Mouse (Mus musculus): Measurements from ENCODE around the gene Map2k4. TPM values are rescaled to one million over a fixed set of nuclear protein-coding genes. Genes with fewer than 3 reads are reported as not detected.

Gene Map2k4
- polyA plus RNA-seq, 1 experiment from 2014 or later = 75.0 TPM

DNA sequence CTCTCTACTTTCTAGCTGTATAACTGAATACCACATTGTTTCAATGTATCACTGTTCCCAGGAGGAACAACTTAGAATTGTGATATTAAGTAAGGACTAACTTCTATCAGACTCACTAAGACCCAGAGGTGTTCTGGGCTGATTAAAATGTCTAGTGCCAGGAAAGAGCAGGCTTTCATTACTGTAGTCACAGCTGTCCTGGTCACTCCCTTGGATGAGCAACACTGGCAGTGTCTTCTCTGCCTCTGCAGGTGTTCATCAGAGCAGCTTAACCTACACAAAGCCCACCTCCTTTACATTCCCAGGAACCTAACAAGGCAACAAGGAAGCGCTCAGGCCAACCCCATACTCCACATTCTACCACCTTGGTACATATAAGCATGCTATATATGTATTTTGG lies 8.5 kb downstream of the Map2k4 start:
- Histone ChIP-seq H3K36me3 (ENCODE audit: control insufficient read depth, insufficient read depth, low read length) (no peaks in the 10 kb centered on the region), H3K4me1 (replicated peaks; ENCODE audit: control insufficient read depth, insufficient read depth, low read length) (0 out of 2 replicates have a peak, but pooled peaks cover 2% of the 10 kb centered on the region), H3K9me3 (ENCODE audit: control insufficient read depth, low read length) (no peaks in the 10 kb centered on the region), H3K9ac (ENCODE audit: low read length) (no peak overlapping the region), H3K27ac (ENCODE audit: low read depth, low read length) (no peak overlapping the region), H3K4me2 (ENCODE audit: low read depth, low read length, severe bottlenecking) (no peak overlapping the region), H3K4me3 (ENCODE audit: low read depth, low read length) (no peak overlapping the region), H3K27me3 (ENCODE audit: control insufficient read depth, insufficient read depth, low read length) (no peaks in the 10 kb centered on the region)
- WGBS = 95% methylated on average over 1 of the region's 1 CpGs
- no peak for ATAC-seq (replicated peaks; ENCODE audit: low FRiP score)
- no peak for DNase-seq (ENCODE audit: low spot score)

DNA sequence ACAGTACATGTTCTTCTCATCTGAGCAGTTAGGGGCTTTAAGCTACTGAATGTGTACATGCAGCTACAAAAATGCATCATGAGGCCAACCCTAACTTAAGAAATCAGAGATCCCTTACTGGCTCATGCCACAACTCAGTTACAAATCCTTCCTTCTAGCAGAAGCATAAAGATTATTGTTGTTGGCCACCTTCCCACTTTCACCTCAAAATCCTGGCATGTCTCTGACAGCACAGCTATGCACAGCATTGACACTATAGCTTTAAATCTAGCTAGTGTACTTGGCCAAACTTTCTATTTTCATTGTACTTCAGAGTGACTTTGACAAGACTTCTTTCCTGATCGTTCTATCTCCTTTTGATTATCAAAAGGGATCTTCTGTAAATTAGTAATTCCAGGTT lies 9.0 kb downstream of the Map2k4 start:
- ATAC-seq (replicated peaks; ENCODE audit: low FRiP score) = no peak
- no peak for DNase-seq (ENCODE audit: low spot score)
- Histone ChIP-seq H3K27me3 (ENCODE audit: control insufficient read depth, insufficient read depth, low read length) (no peaks in the 10 kb centered on the region), H3K36me3 (ENCODE audit: control insufficient read depth, insufficient read depth, low read length) (no peaks in the 10 kb centered on the region), H3K4me3 (ENCODE audit: low read depth, low read length) (no peak overlapping the region), H3K4me1 (replicated peaks; ENCODE audit: control insufficient read depth, insufficient read depth, low read length) (0 out of 2 replicates have a peak, but pooled peaks cover 2% of the 10 kb centered on the region), H3K4me2 (ENCODE audit: low read depth, low read length, severe bottlenecking) (no peak overlapping the region), H3K9ac (ENCODE audit: low read length) (no peak overlapping the region), H3K27ac (ENCODE audit: low read depth, low read length) (no peak overlapping the region), H3K9me3 (ENCODE audit: control insufficient read depth, low read length) (no peaks in the 10 kb centered on the region)
- WGBS = 89% methylated on average over 1 of the region's 1 CpGs

DNA sequence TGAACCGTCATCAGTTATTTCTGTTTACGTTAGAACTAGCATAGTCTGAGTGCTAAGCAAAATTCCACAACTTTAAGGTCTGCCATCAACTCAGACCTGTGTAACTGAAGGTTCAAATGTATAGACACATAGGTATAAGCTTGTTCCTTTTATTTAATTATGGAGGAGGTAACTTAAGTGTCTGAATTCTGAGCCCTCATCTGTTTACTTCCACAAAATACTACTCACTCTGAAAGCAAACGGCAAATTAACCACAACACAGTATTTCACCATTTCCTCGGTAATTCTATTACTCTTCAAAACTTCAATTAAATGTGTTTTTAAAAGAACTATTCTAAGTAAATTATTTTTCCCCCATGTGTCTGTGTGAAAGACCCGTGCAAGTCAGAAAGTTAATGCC lies 10.3 kb downstream of the Map2k4 start:
- Histone ChIP-seq H3K4me3 (ENCODE audit: low read depth, low read length) (no peak overlapping the region), H3K4me1 (replicated peaks; ENCODE audit: control insufficient read depth, insufficient read depth, low read length) (no peaks in the 10 kb centered on the region), H3K36me3 (ENCODE audit: control insufficient read depth, insufficient read depth, low read length) (no peaks in the 10 kb centered on the region), H3K4me2 (ENCODE audit: low read depth, low read length, severe bottlenecking) (no peak overlapping the region), H3K9me3 (ENCODE audit: control insufficient read depth, low read length) (no peaks in the 10 kb centered on the region), H3K27ac (ENCODE audit: low read depth, low read length) (no peak overlapping the region), H3K9ac (ENCODE audit: low read length) (no peak overlapping the region), H3K27me3 (ENCODE audit: control insufficient read depth, insufficient read depth, low read length) (no peaks in the 10 kb centered on the region)
- ATAC-seq (replicated peaks; ENCODE audit: low FRiP score) = no peak
- WGBS = 86% methylated on average over 5 of the region's 5 CpGs
- no peak for DNase-seq (ENCODE audit: low spot score)

DNA sequence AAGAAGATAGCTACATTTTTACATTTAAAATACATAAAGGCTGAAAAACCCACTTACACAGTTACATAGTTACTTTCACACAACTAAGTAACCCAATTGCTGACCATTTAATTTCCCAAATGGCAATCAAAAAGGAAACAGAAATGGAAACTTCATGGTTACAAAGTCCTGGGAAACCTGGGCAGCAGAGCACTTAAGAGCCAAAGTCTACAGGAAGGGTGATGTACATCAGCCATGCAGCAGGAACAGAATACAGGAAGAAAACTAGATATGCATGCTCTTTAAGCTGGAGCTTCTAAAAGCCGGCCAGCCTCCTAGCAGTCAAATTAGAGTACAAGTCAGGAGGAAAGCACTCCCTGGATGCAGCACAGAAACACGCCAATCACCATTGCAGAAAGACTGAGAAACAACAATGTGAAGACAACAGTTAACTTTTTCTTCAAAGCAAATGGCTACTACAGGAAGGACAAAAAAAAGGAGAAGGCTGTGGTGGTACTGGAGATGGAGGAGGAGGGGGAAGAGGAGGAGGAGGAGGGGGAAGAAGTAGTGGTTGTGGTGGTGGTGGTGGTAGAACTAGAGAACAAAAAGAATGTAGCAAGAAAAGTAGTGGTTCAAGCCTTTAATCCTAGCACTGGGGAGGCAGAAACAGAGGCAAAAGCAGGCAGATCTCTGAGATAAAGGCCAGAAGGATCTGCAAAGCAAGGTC lies 11.0 kb downstream of the Map2k4 start:
- Histone ChIP-seq H3K4me3 (ENCODE audit: low read depth, low read length) (no peak overlapping the region), H3K4me1 (replicated peaks; ENCODE audit: control insufficient read depth, insufficient read depth, low read length) (no peaks in the 10 kb centered on the region), H3K36me3 (ENCODE audit: control insufficient read depth, insufficient read depth, low read length) (no peaks in the 10 kb centered on the region), H3K27ac (ENCODE audit: low read depth, low read length) (no peak overlapping the region), H3K9ac (ENCODE audit: low read length) (no peak overlapping the region), H3K27me3 (ENCODE audit: control insufficient read depth, insufficient read depth, low read length) (no peaks in the 10 kb centered on the region), H3K9me3 (ENCODE audit: control insufficient read depth, low read length) (no peaks in the 10 kb centered on the region), H3K4me2 (ENCODE audit: low read depth, low read length, severe bottlenecking) (no peak overlapping the region)
- no peak for DNase-seq (ENCODE audit: low spot score)
- ATAC-seq (replicated peaks; ENCODE audit: low FRiP score) = no peak
- WGBS = 66% methylated on average over 2 of the region's 2 CpGs

- Histone ChIP-seq H3K27ac (ENCODE audit: low read depth, low read length) (no peak overlapping the region), H3K4me2 (ENCODE audit: low read depth, low read length, severe bottlenecking) (no peak overlapping the region), H3K36me3 (ENCODE audit: control insufficient read depth, insufficient read depth, low read length) (no peaks in the 10 kb centered on the region), H3K27me3 (ENCODE audit: control insufficient read depth, insufficient read depth, low read length) (no peaks in the 10 kb centered on the region), H3K4me3 (ENCODE audit: low read depth, low read length) (no peak overlapping the region), H3K9ac (ENCODE audit: low read length) (no peak overlapping the region), H3K4me1 (replicated peaks; ENCODE audit: control insufficient read depth, insufficient read depth, low read length) (no peaks in the 10 kb centered on the region), H3K9me3 (ENCODE audit: control insufficient read depth, low read length) (no peaks in the 10 kb centered on the region)
- DNase-seq (ENCODE audit: low spot score) (no peak), ATAC-seq (replicated peaks; ENCODE audit: low FRiP score) (no peak)
- 74% methylated on average over 6 of the region's 6 CpGs for WGBS
Observed at GRCm38 (mm10) chr11:65773946-65774656, 14.0 kb downstream of the Map2k4 start.

DNA sequence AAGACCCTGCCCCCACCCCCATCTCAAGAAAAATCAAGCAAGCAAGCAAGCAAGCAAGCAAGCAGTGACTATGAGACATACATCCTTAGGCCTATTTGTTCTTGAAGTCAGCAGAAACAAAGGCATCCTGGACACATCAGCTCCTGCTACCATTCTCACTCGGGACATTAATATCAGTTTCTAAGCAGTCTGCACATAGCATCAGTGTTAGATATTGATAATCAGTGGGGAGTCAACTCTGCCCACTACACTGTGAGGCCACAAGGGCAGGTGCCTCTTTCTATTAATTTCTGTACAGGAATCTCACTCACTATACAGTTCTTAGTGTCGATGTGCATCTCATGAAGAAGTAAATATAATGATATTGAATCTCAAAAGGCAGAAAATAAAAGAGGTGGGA lies 14.6 kb downstream of the Map2k4 start:
- 88% methylated on average over 2 of the region's 2 CpGs for WGBS
- H3K4me2 ChIP-seq (ENCODE audit: low read depth, low read length, severe bottlenecking) = no peak overlapping the region
- H3K4me1 ChIP-seq (replicated peaks; ENCODE audit: control insufficient read depth, insufficient read depth, low read length) = no peaks in the 10 kb centered on the region
- no peak for ATAC-seq (replicated peaks; ENCODE audit: low FRiP score)
- H3K9me3 ChIP-seq (ENCODE audit: control insufficient read depth, low read length) = no peaks in the 10 kb centered on the region
- H3K27me3 ChIP-seq (ENCODE audit: control insufficient read depth, insufficient read depth, low read length) = no peaks in the 10 kb centered on the region
- H3K9ac ChIP-seq (ENCODE audit: low read length) = no peak overlapping the region
- no peak overlapping the region for H3K27ac ChIP-seq (ENCODE audit: low read depth, low read length)
- DNase-seq (ENCODE audit: low spot score) = no peak
- H3K36me3 ChIP-seq (ENCODE audit: control insufficient read depth, insufficient read depth, low read length) = no peaks in the 10 kb centered on the region
- H3K4me3 ChIP-seq (ENCODE audit: low read depth, low read length) = no peak overlapping the region

GRCm38 (mm10) chr11:65771546-65771945 lies 16.6 kb downstream of the Map2k4 start:
- H3K9ac ChIP-seq (ENCODE audit: low read length) = no peak overlapping the region
- DNase-seq (ENCODE audit: low spot score) (no peak), ATAC-seq (replicated peaks; ENCODE audit: low FRiP score) (no peak)
- no peaks in the 10 kb centered on the region for H3K9me3 ChIP-seq (ENCODE audit: control insufficient read depth, low read length)
- no peaks in the 10 kb centered on the region for H3K27me3 ChIP-seq (ENCODE audit: control insufficient read depth, insufficient read depth, low read length)
- H3K4me3 ChIP-seq (ENCODE audit: low read depth, low read length) = no peak overlapping the region
- H3K4me1 ChIP-seq (replicated peaks; ENCODE audit: control insufficient read depth, insufficient read depth, low read length) = no peaks in the 10 kb centered on the region
- 92% methylated on average over 1 of the region's 1 CpGs for WGBS
- no peak overlapping the region for H3K27ac ChIP-seq (ENCODE audit: low read depth, low read length)
- H3K4me2 ChIP-seq (ENCODE audit: low read depth, low read length, severe bottlenecking) = no peak overlapping the region
- no peaks in the 10 kb centered on the region for H3K36me3 ChIP-seq (ENCODE audit: control insufficient read depth, insufficient read depth, low read length)

- H3K9me3 ChIP-seq (ENCODE audit: control insufficient read depth, low read length) = no peaks in the 10 kb centered on the region
- WGBS = 87% methylated on average over 5 of the region's 5 CpGs
Observed at GRCm38 (mm10) chr11:65769990-65770389, 18.1 kb downstream of the Map2k4 start.

GRCm38 (mm10) chr11:65768445-65768844 lies 19.7 kb downstream of the Map2k4 start:
- Histone ChIP-seq H3K36me3 (ENCODE audit: control insufficient read depth, insufficient read depth, low read length) (no peaks in the 10 kb centered on the region), H3K4me2 (ENCODE audit: low read depth, low read length, severe bottlenecking) (no peak overlapping the region), H3K4me1 (replicated peaks; ENCODE audit: control insufficient read depth, insufficient read depth, low read length) (no peaks in the 10 kb centered on the region), H3K27me3 (ENCODE audit: control insufficient read depth, insufficient read depth, low read length) (no peaks in the 10 kb centered on the region), H3K9me3 (ENCODE audit: control insufficient read depth, low read length) (no peaks in the 10 kb centered on the region), H3K27ac (ENCODE audit: low read depth, low read length) (no peak overlapping the region), H3K4me3 (ENCODE audit: low read depth, low read length) (no peak overlapping the region), H3K9ac (ENCODE audit: low read length) (no peak overlapping the region)
- no peak for ATAC-seq (replicated peaks; ENCODE audit: low FRiP score)
- no peak for DNase-seq (ENCODE audit: low spot score)

More at GRCm38 (mm10) chr11:65769990-65770389, 18.1 kb downstream of the Map2k4 start:
- Histone ChIP-seq H3K36me3 (ENCODE audit: control insufficient read depth, insufficient read depth, low read length) (no peaks in the 10 kb centered on the region), H3K4me1 (replicated peaks; ENCODE audit: control insufficient read depth, insufficient read depth, low read length) (no peaks in the 10 kb centered on the region), H3K27ac (ENCODE audit: low read depth, low read length) (no peak overlapping the region), H3K9ac (ENCODE audit: low read length) (no peak overlapping the region), H3K27me3 (ENCODE audit: control insufficient read depth, insufficient read depth, low read length) (no peaks in the 10 kb centered on the region), H3K4me2 (ENCODE audit: low read depth, low read length, severe bottlenecking) (no peak overlapping the region), H3K4me3 (ENCODE audit: low read depth, low read length) (no peak overlapping the region)
- ATAC-seq (replicated peaks; ENCODE audit: low FRiP score) (no peak), DNase-seq (ENCODE audit: low spot score) (no peak)

All from forebrain, embryonic 11.5 days (tissue).